Mouse (Mus musculus): ENCODE data around the gene Cisd2. TPM values are rescaled to one million over a fixed set of nuclear protein-coding genes. Genes with fewer than 3 reads are reported as not detected.

Cisd2 gene
- polyA plus RNA-seq, 1 experiment from 2014 or later: 72.0 TPM

DNA sequence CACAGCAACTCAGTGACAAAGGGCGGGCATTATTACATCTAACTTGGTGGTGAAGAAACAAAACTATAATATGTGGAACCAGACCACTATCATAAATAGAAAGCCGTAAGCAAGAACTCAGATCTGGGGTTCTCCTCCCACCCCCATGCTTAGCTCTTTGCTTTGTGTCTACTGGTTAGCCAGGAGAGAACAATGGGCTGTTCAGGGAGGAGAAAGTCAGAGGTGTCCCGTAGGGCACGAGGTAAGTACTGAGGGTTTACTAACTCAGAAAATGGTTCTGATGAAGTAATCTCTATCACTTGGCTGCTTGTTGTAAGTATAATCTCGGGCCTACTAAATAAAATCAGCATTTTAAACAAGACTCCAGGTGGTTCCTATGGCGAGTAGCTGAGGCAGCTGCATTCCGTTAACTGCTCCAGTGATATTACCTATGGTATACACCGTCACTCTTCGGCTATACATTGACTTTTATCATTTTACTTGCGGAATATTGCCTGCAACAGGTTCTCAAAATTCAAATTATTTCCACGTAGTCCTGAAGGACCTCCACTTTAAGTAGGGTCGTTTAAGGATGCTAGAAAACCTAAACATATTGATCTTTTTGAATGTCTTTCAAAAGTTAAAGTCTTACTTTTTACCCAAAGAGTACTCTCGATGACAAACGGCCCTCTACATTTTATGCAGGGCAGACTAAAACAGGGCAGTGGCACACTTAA lies 13.3 kb upstream of the Cisd2 start:
- no peak for DNase-seq (ENCODE audit: low spot score)
- Histone ChIP-seq H3K27ac (peak overlapping the region; percentile 100), H3K27me3 (ENCODE audit: insufficient read depth, poor library complexity, severe bottlenecking) (no peaks in the 10 kb centered on the region), H3K9me3 (no peaks in the 10 kb centered on the region), H3K4me1 (replicated peaks) (peaks cover 26% of the 10 kb centered on the region), H3K36me3 (peaks cover 25% of the 10 kb centered on the region), H3K4me3 (peak overlapping the region; percentile 96)
- WGBS: 44% methylated on average over 14 of the region's 14 CpGs

GRCm38 (mm10) chr3:135422856-135423607 lies 693 bp downstream of the Cisd2 start:
- peak; percentile 88 for DNase-seq (ENCODE audit: low spot score)
- under 1% methylated on average over 103 of the region's 103 CpGs for WGBS
- Histone ChIP-seq H3K4me3 (peak overlapping the region; percentile 76), H3K27me3 (ENCODE audit: insufficient read depth, poor library complexity, severe bottlenecking) (no peaks in the 10 kb centered on the region), H3K4me1 (replicated peaks) (peaks cover 23% of the 10 kb centered on the region), H3K36me3 (0 out of 2 replicates have a peak, but pooled peaks cover 7% of the 10 kb centered on the region), H3K27ac (peak overlapping the region; percentile 98), H3K9me3 (no peaks in the 10 kb centered on the region)

GRCm38 (mm10) chr3:135422232-135422855 lies 1.4 kb downstream of the Cisd2 start:
- H3K27me3 ChIP-seq (ENCODE audit: insufficient read depth, poor library complexity, severe bottlenecking): no peaks in the 10 kb centered on the region
- H3K36me3 ChIP-seq: 0 out of 2 replicates have a peak, but pooled peaks cover 10% of the 10 kb centered on the region
- no peaks in the 10 kb centered on the region for H3K9me3 ChIP-seq
- peak overlapping the region; percentile 76 for H3K4me3 ChIP-seq
- WGBS: 37% methylated on average over 8 of the region's 8 CpGs
- no peak for DNase-seq (ENCODE audit: low spot score)
- peaks cover 23% of the 10 kb centered on the region for H3K4me1 ChIP-seq (replicated peaks)
- peak overlapping the region; percentile 98 for H3K27ac ChIP-seq

GRCm38 (mm10) chr3:135421310-135421594 lies 2.5 kb downstream of the Cisd2 start:
- Histone ChIP-seq H3K27me3 (ENCODE audit: insufficient read depth, poor library complexity, severe bottlenecking) (no peaks in the 10 kb centered on the region), H3K4me3 (no peak overlapping the region), H3K36me3 (peaks cover 16% of the 10 kb centered on the region), H3K27ac (no peak overlapping the region), H3K4me1 (replicated peaks) (peaks cover 23% of the 10 kb centered on the region), H3K9me3 (no peaks in the 10 kb centered on the region)
- no peak for DNase-seq (ENCODE audit: low spot score)

DNA sequence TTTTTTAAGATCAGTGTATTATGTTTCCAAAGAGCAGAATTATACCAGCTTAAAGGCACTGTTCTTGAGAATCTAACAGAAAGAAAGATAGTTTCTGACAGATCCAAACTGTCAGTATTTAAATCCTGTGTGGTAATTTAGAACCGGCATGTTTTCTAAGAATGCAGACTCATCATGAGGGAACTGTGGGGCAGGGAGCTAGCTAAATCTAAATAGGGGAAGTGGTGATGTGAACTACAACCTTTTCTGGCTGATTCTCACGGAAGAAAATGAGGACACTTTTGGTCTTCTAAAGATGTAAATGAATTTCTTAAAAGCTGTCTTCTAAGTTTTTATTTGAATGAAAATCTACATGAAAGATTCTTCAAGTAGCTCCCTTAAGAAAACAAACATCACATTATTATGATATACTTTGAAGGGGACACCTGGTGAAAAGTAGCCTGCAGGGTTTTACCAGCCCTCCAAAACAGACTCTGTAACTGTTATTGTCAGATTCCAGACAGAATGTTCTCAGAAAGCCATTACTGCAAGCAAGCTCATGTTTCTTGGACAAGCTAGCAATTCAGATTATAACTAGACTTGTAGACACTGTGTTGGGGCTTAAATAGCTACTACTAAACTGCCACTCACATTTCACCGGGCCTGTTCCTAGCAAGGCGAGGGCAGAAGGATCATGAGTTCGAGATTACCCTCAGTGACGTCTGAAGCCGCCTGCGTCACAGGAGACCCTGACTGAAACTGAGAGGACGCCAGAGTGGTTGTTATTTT lies 3.0 kb downstream of the Cisd2 start:
- H3K36me3 ChIP-seq: peaks cover 19% of the 10 kb centered on the region
- no peak overlapping the region for H3K27ac ChIP-seq
- 88% methylated on average over 9 of the region's 9 CpGs for WGBS
- DNase-seq (ENCODE audit: low spot score): no peak
- H3K9me3 ChIP-seq: no peaks in the 10 kb centered on the region
- no peak overlapping the region for H3K4me3 ChIP-seq
- H3K4me1 ChIP-seq (replicated peaks): peaks cover 23% of the 10 kb centered on the region
- no peaks in the 10 kb centered on the region for H3K27me3 ChIP-seq (ENCODE audit: insufficient read depth, poor library complexity, severe bottlenecking)

DNA sequence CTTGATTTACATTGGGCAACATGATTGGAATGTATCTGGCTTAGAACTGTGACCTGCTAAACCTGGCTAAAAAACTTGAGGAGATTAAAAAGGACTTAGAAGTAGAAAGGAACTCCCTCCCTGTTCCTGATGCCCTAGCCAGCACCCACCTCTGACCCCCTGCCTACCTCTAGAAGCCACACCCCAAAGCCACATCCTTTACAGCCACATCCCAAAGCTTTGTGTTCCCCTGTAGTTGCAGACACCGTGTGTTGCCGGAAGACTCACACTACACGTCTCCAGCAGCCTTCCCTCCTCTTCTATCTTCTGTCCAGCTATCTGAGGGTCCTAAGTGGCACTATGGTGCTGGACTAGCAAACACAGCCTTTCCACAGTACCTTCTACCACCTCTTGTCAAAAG lies 5.9 kb downstream of the Cisd2 start:
- 77% methylated on average over 3 of the region's 3 CpGs for WGBS

GRCm38 (mm10) chr3:135417245-135417644 lies 6.5 kb downstream of the Cisd2 start:
- no peaks in the 10 kb centered on the region for H3K9me3 ChIP-seq
- DNase-seq (ENCODE audit: low spot score): no peak
- H3K4me1 ChIP-seq (replicated peaks): peaks cover 19% of the 10 kb centered on the region
- 95% methylated on average over 3 of the region's 3 CpGs for WGBS
- H3K27ac ChIP-seq: no peak overlapping the region
- H3K36me3 ChIP-seq: peaks cover 19% of the 10 kb centered on the region
- H3K27me3 ChIP-seq (ENCODE audit: insufficient read depth, poor library complexity, severe bottlenecking): no peaks in the 10 kb centered on the region
- no peak overlapping the region for H3K4me3 ChIP-seq

More for the DNA sequence above, 5.9 kb downstream of the Cisd2 start:
- peaks cover 19% of the 10 kb centered on the region for H3K36me3 ChIP-seq
- no peak for DNase-seq (ENCODE audit: low spot score)
- peaks cover 17% of the 10 kb centered on the region for H3K4me1 ChIP-seq (replicated peaks)
- H3K27ac ChIP-seq: no peak overlapping the region
- no peak overlapping the region for H3K4me3 ChIP-seq
- H3K27me3 ChIP-seq (ENCODE audit: insufficient read depth, poor library complexity, severe bottlenecking): no peaks in the 10 kb centered on the region
- H3K9me3 ChIP-seq: no peaks in the 10 kb centered on the region

DNA sequence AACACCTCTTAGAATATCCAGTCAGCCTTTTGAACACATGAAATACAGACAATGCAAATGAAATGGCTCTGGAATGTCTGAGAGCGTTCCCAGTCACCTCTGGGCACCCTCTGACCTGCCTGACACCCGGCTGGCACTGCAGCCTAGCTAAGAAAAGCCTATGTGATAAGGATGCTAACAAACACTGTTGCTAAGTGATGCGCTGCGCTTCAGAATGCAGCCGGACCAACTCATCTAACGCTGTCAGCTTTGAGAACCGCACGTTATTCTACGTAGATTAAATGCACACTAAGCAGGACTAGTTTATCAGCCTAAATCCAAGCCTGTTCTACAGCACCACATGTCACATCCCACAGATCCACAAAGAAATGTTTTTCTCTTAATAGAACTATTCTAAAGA lies 11.9 kb downstream of the Cisd2 start:
- Histone ChIP-seq H3K9me3 (peaks cover 4% of the 10 kb centered on the region; the same call in 1 of the 2 replicates), H3K4me1 (replicated peaks) (peaks cover 14% of the 10 kb centered on the region), H3K36me3 (peaks cover 45% of the 10 kb centered on the region), H3K4me3 (no peak overlapping the region), H3K27ac (no peak overlapping the region), H3K27me3 (ENCODE audit: insufficient read depth, poor library complexity, severe bottlenecking) (no peaks in the 10 kb centered on the region)
- peak; percentile 51 for DNase-seq (ENCODE audit: low spot score)
- 48% methylated on average over 9 of the region's 9 CpGs for WGBS

- peaks cover 14% of the 10 kb centered on the region for H3K4me1 ChIP-seq (replicated peaks)
- peaks cover 4% of the 10 kb centered on the region; the same call in 1 of the 2 replicates for H3K9me3 ChIP-seq
- peaks cover 46% of the 10 kb centered on the region for H3K36me3 ChIP-seq
- WGBS: 90% methylated on average over 12 of the region's 12 CpGs
- DNase-seq (ENCODE audit: low spot score): no peak
- no peaks in the 10 kb centered on the region for H3K27me3 ChIP-seq (ENCODE audit: insufficient read depth, poor library complexity, severe bottlenecking)
- no peak overlapping the region for H3K27ac ChIP-seq
- H3K4me3 ChIP-seq: no peak overlapping the region
Observed at GRCm38 (mm10) chr3:135411056-135411455, 12.7 kb downstream of the Cisd2 start.

DNA sequence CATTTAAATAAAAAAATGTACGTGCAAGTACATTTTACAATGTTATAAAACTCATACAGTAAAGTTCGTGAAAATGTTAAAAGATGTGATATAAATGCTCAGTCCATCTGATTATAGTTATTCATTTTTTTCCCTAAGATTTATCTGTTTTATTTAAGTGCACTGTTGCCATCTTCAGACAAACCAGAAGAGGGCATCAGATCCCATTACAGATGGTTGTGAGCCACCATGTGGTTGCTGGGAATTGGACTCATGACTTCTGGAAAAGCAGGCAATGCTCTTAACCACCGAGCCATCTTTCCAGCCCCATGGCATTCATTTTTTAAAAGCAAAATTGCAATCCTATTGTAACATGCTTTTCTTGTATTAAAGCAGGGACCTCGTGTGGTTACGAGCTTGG lies 14.5 kb downstream of the Cisd2 start:
- no peaks in the 10 kb centered on the region for H3K27me3 ChIP-seq (ENCODE audit: insufficient read depth, poor library complexity, severe bottlenecking)
- WGBS: 95% methylated on average over 5 of the region's 5 CpGs
- H3K9me3 ChIP-seq: peaks cover 4% of the 10 kb centered on the region; the same call in 1 of the 2 replicates
- no peak overlapping the region for H3K4me3 ChIP-seq
- peaks cover 56% of the 10 kb centered on the region for H3K36me3 ChIP-seq
- peaks cover 14% of the 10 kb centered on the region for H3K4me1 ChIP-seq (replicated peaks)
- H3K27ac ChIP-seq: no peak overlapping the region
- no peak for DNase-seq (ENCODE audit: low spot score)

GRCm38 (mm10) chr3:135407351-135407750 lies 16.4 kb downstream of the Cisd2 start:
- WGBS: 91% methylated on average over 9 of the region's 9 CpGs
- DNase-seq (ENCODE audit: low spot score): no peak
- Histone ChIP-seq H3K4me1 (replicated peaks) (peaks cover 10% of the 10 kb centered on the region), H3K27me3 (ENCODE audit: insufficient read depth, poor library complexity, severe bottlenecking) (no peaks in the 10 kb centered on the region), H3K9me3 (peaks cover 4% of the 10 kb centered on the region; the same call in 1 of the 2 replicates), H3K27ac (no peak overlapping the region), H3K36me3 (peaks cover 56% of the 10 kb centered on the region), H3K4me3 (no peak overlapping the region)

DNA sequence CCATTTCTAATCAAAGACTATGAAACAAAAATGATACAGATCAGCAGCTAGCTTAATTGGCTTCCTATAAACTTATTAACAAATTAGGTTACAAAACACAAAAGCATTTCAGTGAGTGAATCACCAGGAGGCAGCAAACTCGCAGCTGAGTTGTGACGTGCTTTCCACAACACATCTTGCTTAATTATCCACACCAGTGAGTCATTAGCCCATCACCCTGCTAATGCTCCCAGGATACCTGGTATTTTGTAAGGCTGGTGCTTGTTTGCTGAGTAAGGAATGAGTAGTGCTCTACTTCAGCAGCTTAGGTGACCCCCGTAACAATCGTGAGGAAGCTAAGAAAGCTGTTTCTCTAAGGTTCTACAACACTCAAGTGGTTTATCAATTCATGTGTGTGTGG lies 19.1 kb downstream of the Cisd2 start:
- Histone ChIP-seq H3K36me3 (peaks cover 40% of the 10 kb centered on the region), H3K4me1 (replicated peaks) (peaks cover 8% of the 10 kb centered on the region), H3K27me3 (ENCODE audit: insufficient read depth, poor library complexity, severe bottlenecking) (no peaks in the 10 kb centered on the region), H3K9me3 (peaks cover 3% of the 10 kb centered on the region; the same call in 1 of the 2 replicates), H3K4me3 (no peak overlapping the region), H3K27ac (no peak overlapping the region)
- no peak for DNase-seq (ENCODE audit: low spot score)
- WGBS: 83% methylated on average over 4 of the region's 4 CpGs

Measured in hindbrain, embryonic 10.5 days (tissue).